Mouse (Mus musculus) hindbrain, embryonic 13.5 days (tissue): ENCODE results near the gene Mthfd2l. TPM values are rescaled to one million over a fixed set of nuclear protein-coding genes. Genes with fewer than 3 reads are reported as not detected.

ENCODE experiments used
- ATAC-seq: fragments of 200-750 bp; cut with Nextera tagmentation; 2 replicates; pipeline ENCODE4 v1.8.0; 2017; ENCODE audit warnings: moderate TSS enrichment; ENCODE audit not compliant: low FRiP score
- H3K27ac ChIP-seq: fragments of 300-500 bp; sonication (generic); 2 replicates; pipeline ENCODE4 v1.5.1; 2015; ENCODE audit warnings: inconsistent platforms, mild to moderate bottlenecking, moderate library complexity
- H3K27me3 ChIP-seq: fragments of 300-500 bp; sonication (generic); 2 replicates; pipeline ENCODE4 v1.6.1; 2015; ENCODE audit warnings: mild to moderate bottlenecking, inconsistent platforms
- H3K36me3 ChIP-seq: fragments of 300-500 bp; sonication (generic); 2 replicates; pipeline ENCODE4 v1.6.1; 2015; ENCODE audit warnings: mild to moderate bottlenecking, inconsistent platforms
- H3K4me1 ChIP-seq: fragments of 300-500 bp; sonication (generic); replicated peaks from 2 replicates; pipeline ENCODE4 v1.6.1; 2015; ENCODE audit warnings: inconsistent platforms
- H3K4me2 ChIP-seq: fragments of 300-500 bp; sonication (generic); 2 replicates; pipeline ENCODE4 v1.6.1; 2015; ENCODE audit warnings: inconsistent platforms, mild to moderate bottlenecking, moderate library complexity
- H3K4me3 ChIP-seq: fragments of 300-500 bp; sonication (generic); 2 replicates; pipeline ENCODE4 v1.5.1; 2015; ENCODE audit warnings: mild to moderate bottlenecking, inconsistent platforms
- H3K9ac ChIP-seq: fragments of 300-500 bp; sonication (generic); 2 replicates; pipeline ENCODE4 v1.6.1; 2015; ENCODE audit warnings: mild to moderate bottlenecking, inconsistent platforms
- H3K9me3 ChIP-seq: fragments of 300-500 bp; sonication (generic); 2 replicates; pipeline ENCODE4 v1.6.1; 2016; ENCODE audit warnings: inconsistent platforms
- WGBS: fragments of 180-500 bp; shearing (Covaris S2); methylation state at CpG from one replicate; pipeline ENCODE4 v1.1.7; 2015; 5-methylcytosine and 5-hydroxymethylcytosine counted together
- polyA plus RNA-seq: library from polyadenylated mRNA; unstranded; fragments of >200 nt; fragmentation: Nextera tagmentation; extraction: Ambion mirVana; gene quantifications from 2 replicates; pipeline ENCODE4 v1.2.1, GENCODE M21; 2015

Mthfd2l gene
- polyA plus RNA-seq: 77.7 and 87.5 TPM in 2 replicates

- Histone ChIP-seq H3K9me3 (no peaks in the 10 kb centered on the region), H3K4me1 (peaks cover 17% of the 10 kb centered on the region), H3K27me3 (no peaks in the 10 kb centered on the region), H3K9ac (peak within 1 kb of the TSS; percentile 99), H3K4me3 (peak within 1 kb of the TSS; percentile 75), H3K4me2 (peak within 1 kb of the TSS; percentile 54), H3K36me3 (peaks cover 5% of the 10 kb centered on the region; the same call in 1 of the 2 replicates), H3K27ac (peak within 1 kb of the TSS; percentile 99)
- peak; percentile 98 for ATAC-seq
- under 1% methylated on average over 72 of the region's 79 CpGs for WGBS
Measured at GRCm38 (mm10) chr5:90930971-90931851, at the start of gene Mthfd2l. Gene Mthfd2l (plus strand): TSS chr5:90931117.

GRCm38 (mm10) chr5:90881682-90882081 is 49.2 kb upstream of the Mthfd2l start:
- Histone ChIP-seq H3K27ac (no peak overlapping the region), H3K36me3 (no peaks in the 10 kb centered on the region), H3K9me3 (0 out of 2 replicates have a peak, but pooled peaks cover 3% of the 10 kb centered on the region), H3K27me3 (no peaks in the 10 kb centered on the region), H3K4me3 (no peak overlapping the region), H3K4me1 (no peaks in the 10 kb centered on the region), H3K9ac (no peak overlapping the region), H3K4me2 (no peak overlapping the region)
- no peak for ATAC-seq
- WGBS: 97% methylated on average over 5 of the region's 5 CpGs

GRCm38 (mm10) chr5:90882146-90882545 is 48.8 kb upstream of the Mthfd2l start:
- Histone ChIP-seq H3K36me3 (no peaks in the 10 kb centered on the region), H3K4me3 (no peak overlapping the region), H3K4me2 (no peak overlapping the region), H3K9ac (no peak overlapping the region), H3K27ac (no peak overlapping the region), H3K4me1 (no peaks in the 10 kb centered on the region), H3K27me3 (no peaks in the 10 kb centered on the region), H3K9me3 (0 out of 2 replicates have a peak, but pooled peaks cover 3% of the 10 kb centered on the region)
- no peak for ATAC-seq
- WGBS: 70% methylated on average over 5 of the region's 5 CpGs

- Histone ChIP-seq H3K9me3 (0 out of 2 replicates have a peak, but pooled peaks cover 3% of the 10 kb centered on the region), H3K9ac (no peak overlapping the region), H3K4me3 (no peak overlapping the region), H3K27ac (no peak overlapping the region), H3K36me3 (no peaks in the 10 kb centered on the region), H3K4me1 (no peaks in the 10 kb centered on the region), H3K27me3 (0 out of 2 replicates have a peak, but pooled peaks cover 2% of the 10 kb centered on the region), H3K4me2 (no peak overlapping the region)
- no peak for ATAC-seq
- 74% methylated on average over 2 of the region's 2 CpGs for WGBS
Measured at GRCm38 (mm10) chr5:90884628-90885242, 46.2 kb upstream of the Mthfd2l start.

GRCm38 (mm10) chr5:90888661-90889060 is 42.3 kb upstream of the Mthfd2l start:
- Histone ChIP-seq H3K9ac (no peak overlapping the region), H3K9me3 (no peaks in the 10 kb centered on the region), H3K27ac (no peak overlapping the region), H3K4me1 (peaks cover 5% of the 10 kb centered on the region; the same call in 1 of the 2 replicates), H3K4me3 (no peak overlapping the region), H3K27me3 (peaks cover 14% of the 10 kb centered on the region; the same call in 1 of the 2 replicates), H3K36me3 (no peaks in the 10 kb centered on the region), H3K4me2 (no peak overlapping the region)
- ATAC-seq: no peak
- WGBS: 84% methylated on average over 5 of the region's 5 CpGs

- H3K27ac ChIP-seq: no peak within 1 kb of the TSS
- peak within 1 kb of the TSS; percentile 90 for H3K4me2 ChIP-seq
- no peaks in the 10 kb centered on the region for H3K36me3 ChIP-seq
- no peaks in the 10 kb centered on the region for H3K9me3 ChIP-seq
- peak; percentile 87 for ATAC-seq
- H3K4me1 ChIP-seq: peaks cover 5% of the 10 kb centered on the region; the same call in 1 of the 2 replicates
- H3K9ac ChIP-seq: peak within 1 kb of the TSS; percentile 72
- H3K27me3 ChIP-seq: peaks cover 14% of the 10 kb centered on the region; the same call in 1 of the 2 replicates
- peak within 1 kb of the TSS; percentile 51 for H3K4me3 ChIP-seq
- WGBS: 11% methylated on average over 30 of the region's 30 CpGs
Measured at GRCm38 (mm10) chr5:90890519-90891463, 40.1 kb upstream of the Mthfd2l start, which contains the start of gene Cxcl1. Gene Cxcl1 (plus strand): TSS chr5:90891241.

- Histone ChIP-seq H3K9ac (peak overlapping the region; percentile 72), H3K36me3 (no peaks in the 10 kb centered on the region), H3K4me1 (peaks cover 5% of the 10 kb centered on the region; the same call in 1 of the 2 replicates), H3K27ac (no peak overlapping the region), H3K9me3 (no peaks in the 10 kb centered on the region), H3K4me2 (peak overlapping the region; percentile 90), H3K27me3 (peaks cover 14% of the 10 kb centered on the region; the same call in 1 of the 2 replicates), H3K4me3 (peak overlapping the region; percentile 51)
- WGBS: 35% methylated on average over 10 of the region's 10 CpGs
- no peak for ATAC-seq
Measured at GRCm38 (mm10) chr5:90891464-90891813, 39.5 kb upstream of the Mthfd2l start.

GRCm38 (mm10) chr5:90894231-90894630 is 36.7 kb upstream of the Mthfd2l start:
- peaks cover 5% of the 10 kb centered on the region; the same call in 1 of the 2 replicates for H3K4me1 ChIP-seq
- no peak for ATAC-seq
- peaks cover 14% of the 10 kb centered on the region; the same call in 1 of the 2 replicates for H3K27me3 ChIP-seq
- no peaks in the 10 kb centered on the region for H3K36me3 ChIP-seq
- 75% methylated on average over 8 of the region's 8 CpGs for WGBS
- H3K4me2 ChIP-seq: no peak overlapping the region
- no peak overlapping the region for H3K9ac ChIP-seq
- H3K27ac ChIP-seq: no peak overlapping the region
- H3K9me3 ChIP-seq: no peaks in the 10 kb centered on the region
- H3K4me3 ChIP-seq: no peak overlapping the region

GRCm38 (mm10) chr5:90897429-90897828 is 33.5 kb upstream of the Mthfd2l start:
- H3K4me3 ChIP-seq: no peak overlapping the region
- no peak overlapping the region for H3K4me2 ChIP-seq
- no peaks in the 10 kb centered on the region for H3K9me3 ChIP-seq
- no peak overlapping the region for H3K9ac ChIP-seq
- no peaks in the 10 kb centered on the region for H3K27me3 ChIP-seq
- H3K36me3 ChIP-seq: no peaks in the 10 kb centered on the region
- 81% methylated on average over 3 of the region's 3 CpGs for WGBS
- no peak for ATAC-seq
- H3K4me1 ChIP-seq: 0 out of 2 replicates have a peak, but pooled peaks cover 5% of the 10 kb centered on the region
- no peak overlapping the region for H3K27ac ChIP-seq

GRCm38 (mm10) chr5:90899308-90899707 is 31.6 kb upstream of the Mthfd2l start:
- Histone ChIP-seq H3K4me2 (no peak overlapping the region), H3K9ac (no peak overlapping the region), H3K27ac (no peak overlapping the region), H3K36me3 (no peaks in the 10 kb centered on the region), H3K4me3 (no peak overlapping the region), H3K27me3 (peaks cover 10% of the 10 kb centered on the region), H3K4me1 (peaks cover 15% of the 10 kb centered on the region), H3K9me3 (no peaks in the 10 kb centered on the region)
- no peak for ATAC-seq
- WGBS: 85% methylated on average over 5 of the region's 5 CpGs

GRCm38 (mm10) chr5:90900147-90900546 is 30.8 kb upstream of the Mthfd2l start:
- WGBS: 61% methylated on average over 7 of the region's 7 CpGs
- Histone ChIP-seq H3K4me3 (no peak overlapping the region), H3K27me3 (peaks cover 19% of the 10 kb centered on the region), H3K4me2 (no peak overlapping the region), H3K36me3 (no peaks in the 10 kb centered on the region), H3K27ac (no peak overlapping the region), H3K9ac (no peak overlapping the region), H3K9me3 (no peaks in the 10 kb centered on the region), H3K4me1 (peaks cover 15% of the 10 kb centered on the region)
- no peak for ATAC-seq
